Mouse (Mus musculus) frontal cortex, adult 2 months (tissue): ENCODE data around the gene Rnf146. TPM values are rescaled to one million over a fixed set of nuclear protein-coding genes. Genes with fewer than 3 reads are reported as not detected.

Experiments
- polyA plus RNA-seq: library from polyadenylated mRNA; depleted of rRNA; stranded (reverse); fragments of >200 nt; gene quantifications from 2 replicates; pipeline ENCODE4 v1.2.3, GENCODE M21; 2012; rRNA removed

Gene Rnf146
- polyA plus RNA-seq, 1 experiment: 85.7 TPM

Other genes starting within 250 kb of the Rnf146 start
- gene Soga3, start 218.6 kb downstream of the Rnf146 start, polyA plus RNA-seq: 42.3 and 42.4 TPM in 2 replicates
- 6.8 and 9.3 TPM in 2 replicates for gene Gm49353, start 163.5 kb downstream of the Rnf146 start, polyA plus RNA-seq
- 56.4 and 60.4 TPM in 2 replicates for gene 9330159F19Rik, start 150.8 kb downstream of the Rnf146 start, polyA plus RNA-seq
- gene Echdc1, start 49.3 kb downstream of the Rnf146 start, polyA plus RNA-seq: 25.7 and 27.7 TPM in 2 replicates
- gene Rspo3, start 173.4 kb upstream of the Rnf146 start, polyA plus RNA-seq: 9.3 and 10.8 TPM in 2 replicates